ENCODE assay signal across 13 mouse cellular contexts in genomic region chr6:141381881-141382370, GRCm38 (mm10).
DNase-seq lines count a peak whose midpoint lies in the region; ATAC-seq and TF ChIP-seq lines count a peak whose summit lies in the region.
"Had no signal": no experiment of that assay in that cellular context is flagged by ENCODE, and none has a peak within 500 bp of the region (broad histone marks: within the 10 kb centered on the region; RNA-seq: fewer than 3 reads in every experiment).

No protein-coding gene starts in this region.

- H3K27ac ChIP-seq in heart, embryonic 14.5 days (replicated peaks in 1 of 2; ENCODE audit: control insufficient read depth in 1 of 2, insufficient read depth in 1 of 2, low read depth in 2 of 2, low read length in 2 of 2): peak overlapping the region; percentile 61 to 67
- H3K27ac ChIP-seq in midbrain, embryonic 11.5 days (ENCODE audit: low read depth, low read length): no peak overlapping the region
- H3K27ac ChIP-seq in midbrain, embryonic 14.5 days (replicated peaks; ENCODE audit: low read depth, low read length): no peak overlapping the region; the same call in 1 of the 2 replicates
- no peak overlapping the region for H3K27ac ChIP-seq in intestine, postnatal 0 days (ENCODE audit: low read depth, low read length)
- peak overlapping the region; percentile 56; the same call in 1 of the 2 replicates for H3K27ac ChIP-seq in stomach, postnatal 0 days (replicated peaks)
- H3K27ac ChIP-seq: macrophage had no signal

- DNase-seq in heart, postnatal 10 days: no peak
- peak; percentile 53 for DNase-seq in midbrain, embryonic 11.5 days (ENCODE audit: low spot score, missing footprints)
- no peak for DNase-seq in midbrain, embryonic 14.5 days
- no peak for DNase-seq in stomach, postnatal 0 days (ENCODE audit: low spot score)
- DNase-seq in ovary, postnatal 10 days (ENCODE audit: low spot score): no peak
- no peak for DNase-seq in embryo, embryonic 10.5 days (ENCODE audit: low spot score)
- DNase-seq: cerebellum, adult 9-10 months; left cerebral cortex, postnatal 4 days; thymus, adult 2 months had no signal

- H3K27me3 ChIP-seq in heart, embryonic 14.5 days (ENCODE audit: control insufficient read depth, insufficient read depth, low read length): no peaks in the 10 kb centered on the region
- no peaks in the 10 kb centered on the region for H3K27me3 ChIP-seq in midbrain, embryonic 11.5 days (ENCODE audit: control insufficient read depth, insufficient read depth, low read length)
- H3K27me3 ChIP-seq in midbrain, embryonic 14.5 days (ENCODE audit: control insufficient read depth, insufficient read depth, low read length): no peaks in the 10 kb centered on the region
- no peaks in the 10 kb centered on the region for H3K27me3 ChIP-seq in intestine, postnatal 0 days (replicated peaks; ENCODE audit: control insufficient read depth, insufficient read depth, low read length)
- H3K27me3 ChIP-seq in stomach, postnatal 0 days (ENCODE audit: control insufficient read depth, insufficient read depth, low read length): no peaks in the 10 kb centered on the region

- intact Hi-C loops in heart, postnatal 10 days (cut with DNase I): no loop called here

- H3K4me2 ChIP-seq in heart, embryonic 14.5 days (ENCODE audit: low read length): peak overlapping the region; percentile 45; the same call in 1 of the 2 replicates
- no peak overlapping the region for H3K4me2 ChIP-seq in midbrain, embryonic 11.5 days
- no peak overlapping the region for H3K4me2 ChIP-seq in midbrain, embryonic 14.5 days (ENCODE audit: low read length)
- H3K4me2 ChIP-seq in intestine, postnatal 0 days (replicated peaks; ENCODE audit: low read depth): peak overlapping the region; percentile 33; the same call in 1 of the 2 replicates
- peak overlapping the region; percentile 32; the same call in 1 of the 2 replicates for H3K4me2 ChIP-seq in stomach, postnatal 0 days (replicated peaks; ENCODE audit: low read depth)

- TF ChIP-seq CTCF in intestine, postnatal 0 days (IDR thresholded peaks at IDR 0.05; ENCODE audit: low read depth): no peak
- TF ChIP-seq CTCF in stomach, postnatal 0 days (IDR thresholded peaks at IDR 0.05; ENCODE audit: low read depth): no peak

- peaks cover 9 to 24% of the 10 kb centered on the region in 2 experiments for H3K4me1 ChIP-seq in heart, embryonic 14.5 days (ENCODE audit: control insufficient read depth in 2 of 2, insufficient read depth in 2 of 2, low read length in 2 of 2)
- H3K4me1 ChIP-seq in midbrain, embryonic 11.5 days (ENCODE audit: control insufficient read depth, insufficient read depth, low read length): peaks cover 4% of the 10 kb centered on the region; the same call in 1 of the 2 replicates
- H3K4me1 ChIP-seq in midbrain, embryonic 14.5 days (ENCODE audit: control insufficient read depth, insufficient read depth, low read length): peaks cover 5% of the 10 kb centered on the region; the same call in 1 of the 2 replicates
- H3K4me1 ChIP-seq in intestine, postnatal 0 days (replicated peaks; ENCODE audit: control insufficient read depth, insufficient read depth, low read length): peaks cover 5% of the 10 kb centered on the region; the same call in 1 of the 2 replicates
- H3K4me1 ChIP-seq in stomach, postnatal 0 days (replicated peaks; ENCODE audit: control insufficient read depth, insufficient read depth): no peaks in the 10 kb centered on the region

- no peaks in the 10 kb centered on the region for H3K9me3 ChIP-seq in heart, embryonic 14.5 days (ENCODE audit: control insufficient read depth, low read length)
- no peaks in the 10 kb centered on the region for H3K9me3 ChIP-seq in midbrain, embryonic 11.5 days (ENCODE audit: control insufficient read depth, low read length)
- no peaks in the 10 kb centered on the region for H3K9me3 ChIP-seq in midbrain, embryonic 14.5 days (ENCODE audit: control insufficient read depth, low read length)
- no peaks in the 10 kb centered on the region for H3K9me3 ChIP-seq in intestine, postnatal 0 days (ENCODE audit: control insufficient read depth)
- H3K9me3 ChIP-seq in stomach, postnatal 0 days (ENCODE audit: control insufficient read depth, low read length): no peaks in the 10 kb centered on the region

- no peak for TF ChIP-seq EP300 in stomach, postnatal 0 days (optimal IDR thresholded peaks at IDR 0.05)

- ATAC-seq in heart, embryonic 14.5 days (ENCODE audit: insufficient number of reproducible peaks, insufficient read depth, low FRiP score, low read depth): no peak
- no peak for ATAC-seq in midbrain, embryonic 11.5 days (ENCODE audit: low FRiP score)
- ATAC-seq in midbrain, embryonic 14.5 days (ENCODE audit: low FRiP score, low TSS enrichment): no peak
- ATAC-seq in intestine, postnatal 0 days: no peak
- ATAC-seq in stomach, postnatal 0 days (ENCODE audit: low FRiP score, low TSS enrichment): no peak

- 72% methylated on average over 4 of the region's 4 CpGs for whole genome bisulfite sequencing in heart, embryonic 14.5 days
- WGBS in midbrain, embryonic 11.5 days: 93% methylated on average over 4 of the region's 4 CpGs
- 92% methylated on average over 4 of the region's 4 CpGs for WGBS in midbrain, embryonic 14.5 days
- 81% methylated on average over 4 of the region's 4 CpGs for WGBS in intestine, postnatal 0 days
- 72% methylated on average over 4 of the region's 4 CpGs for WGBS in stomach, postnatal 0 days

- no peaks in the 10 kb centered on the region for H3K36me3 ChIP-seq in heart, embryonic 14.5 days (ENCODE audit: control insufficient read depth, insufficient read depth, low read length)
- no peaks in the 10 kb centered on the region for H3K36me3 ChIP-seq in midbrain, embryonic 11.5 days (ENCODE audit: control insufficient read depth, insufficient read depth, low read length)
- H3K36me3 ChIP-seq in midbrain, embryonic 14.5 days (ENCODE audit: control insufficient read depth, insufficient read depth, low read length): no peaks in the 10 kb centered on the region
- no peaks in the 10 kb centered on the region for H3K36me3 ChIP-seq in intestine, postnatal 0 days (ENCODE audit: control insufficient read depth, insufficient read depth)
- no peaks in the 10 kb centered on the region for H3K36me3 ChIP-seq in stomach, postnatal 0 days (ENCODE audit: control insufficient read depth, insufficient read depth, low read length)

- H3K9ac ChIP-seq in heart, embryonic 14.5 days (ENCODE audit: low read length): no peak overlapping the region
- H3K9ac ChIP-seq in midbrain, embryonic 11.5 days (ENCODE audit: low read length): no peak overlapping the region
- no peak overlapping the region for H3K9ac ChIP-seq in midbrain, embryonic 14.5 days (replicated peaks; ENCODE audit: low read length)
- H3K9ac ChIP-seq in intestine, postnatal 0 days (ENCODE audit: low read depth, low read length): no peak overlapping the region
- no peak overlapping the region for H3K9ac ChIP-seq in stomach, postnatal 0 days (ENCODE audit: low read length)

- H3K4me3 ChIP-seq in heart, embryonic 14.5 days (ENCODE audit: control insufficient read depth in 1 of 2, insufficient read depth in 1 of 2, low read depth in 1 of 2, low read length in 2 of 2): no peak overlapping the region
- H3K4me3 ChIP-seq in midbrain, embryonic 11.5 days (ENCODE audit: low read depth, low read length): no peak overlapping the region
- no peak overlapping the region for H3K4me3 ChIP-seq in midbrain, embryonic 14.5 days (replicated peaks; ENCODE audit: low read depth, low read length)
- no peak overlapping the region for H3K4me3 ChIP-seq in intestine, postnatal 0 days (ENCODE audit: low read depth, low read length)
- no peak overlapping the region for H3K4me3 ChIP-seq in stomach, postnatal 0 days (ENCODE audit: low read depth, low read length)
- H3K4me3 ChIP-seq: erythroblast, embryonic 14.5 days had no signal

Comparison
In these comparisons a context has a peak if more than half of its experiments do, and no peak if none do; other contexts are left out.
1. H3K27ac ChIP-seq: peak in heart, embryonic 14.5 days (2 of 2) and stomach, postnatal 0 days (single experiment); none in midbrain, embryonic 11.5 days (single experiment), midbrain, embryonic 14.5 days (single experiment) and intestine, postnatal 0 days (single experiment).
2. H3K4me2 ChIP-seq: peak in heart, embryonic 14.5 days (single experiment), intestine, postnatal 0 days (single experiment) and stomach, postnatal 0 days (single experiment); none in midbrain, embryonic 11.5 days (single experiment) and midbrain, embryonic 14.5 days (single experiment).